Mouse (Mus musculus) CH12.LX (cell line): ENCODE results near the gene Psmg4.

Source experiments
- CHD1 ChIP-seq: IDR thresholded peaks from 2 replicates; pipeline ENCODE4 v1.6.1; 2012; ENCODE audit warnings: low read depth, low read length, improper control_type of control experiment, inconsistent platforms
- CHD2 ChIP-seq: IDR thresholded peaks from 2 replicates; pipeline ENCODE4 v1.6.1; 2011; ENCODE audit warnings: low read length, improper control_type of control experiment
- E2F4 ChIP-seq: IDR thresholded peaks from 2 replicates; pipeline ENCODE4 v1.6.1; 2011; ENCODE audit warnings: low read depth, low read length, improper control_type of control experiment; ENCODE audit not compliant: insufficient replicate concordance
- JUND ChIP-seq: conservative IDR thresholded peaks from 2 replicates; pipeline ENCODE4 v1.6.1; 2011; ENCODE audit warnings: low read depth, low read length, improper control_type of control experiment
- MEF2A ChIP-seq: IDR thresholded peaks from 2 replicates; pipeline ENCODE4 v1.6.1; 2014; ENCODE audit warnings: low read depth, mild to moderate bottlenecking, inconsistent platforms, low read length, improper control_type of control experiment, borderline replicate concordance
- NRF1 ChIP-seq: IDR thresholded peaks from 2 replicates; pipeline ENCODE4 v1.6.1; 2014; ENCODE audit warnings: low read depth, mild to moderate bottlenecking, inconsistent platforms, low read length, improper control_type of control experiment, moderate library complexity
- POLR2A ChIP-seq: IDR thresholded peaks from 2 replicates; pipeline ENCODE4 v1.6.1; 2011; ENCODE audit warnings: low read depth, mild to moderate bottlenecking, improper control_type of control experiment, low read length
- SIN3A ChIP-seq: IDR thresholded peaks from 2 replicates; pipeline ENCODE4 v1.6.1; 2012; ENCODE audit warnings: low read length, improper control_type of control experiment, inconsistent platforms
- ZNF384 ChIP-seq: IDR thresholded peaks from 2 replicates; pipeline ENCODE4 v1.6.1; 2012; ENCODE audit warnings: low read depth, low read length, improper control_type of control experiment, inconsistent platforms

DNA sequence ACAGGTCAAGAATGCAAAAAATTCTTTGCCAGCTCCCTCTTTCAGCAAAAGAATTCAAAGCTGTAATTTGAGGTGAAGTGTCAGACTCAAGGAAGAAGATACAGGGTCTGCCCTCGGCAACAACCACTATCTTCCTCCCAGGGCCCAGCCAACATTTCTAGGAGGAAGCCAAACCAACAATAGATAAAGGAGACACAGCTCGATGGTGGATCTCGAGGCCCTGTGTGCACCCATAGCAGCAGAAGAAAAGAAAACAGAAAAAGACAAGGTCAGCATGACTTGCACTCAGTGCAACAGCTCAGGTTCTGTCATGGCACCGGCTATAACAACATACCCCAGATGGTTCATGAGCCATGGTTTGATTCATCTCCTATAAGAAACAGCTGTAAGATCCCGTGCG, 46.3 kb upstream of the Psmg4 start:
- no peak for TF ChIP-seq NRF1
- TF ChIP-seq CHD2: no peak
- TF ChIP-seq MEF2A: no peak
- TF ChIP-seq POLR2A: no peak
- no peak for TF ChIP-seq ZNF384
- no peak for TF ChIP-seq JUND
- TF ChIP-seq SIN3A: no peak
- TF ChIP-seq CHD1: no peak
- no peak for TF ChIP-seq E2F4
